Mouse (Mus musculus) midbrain, embryonic 14.5 days (tissue): ENCODE measurements around the gene Il24. TPM values are rescaled to one million over a fixed set of nuclear protein-coding genes. Genes with fewer than 3 reads are reported as not detected.
A peak's percentile ranks its signal among the peaks of the same experiment; 100 is the strongest.

Source experiments
- ATAC-seq: fragments of 200-750 bp; cut with Nextera tagmentation; 2 replicates; pipeline ENCODE4 v1.8.0; 2017; ENCODE audit warnings: moderate number of reproducible peaks, moderate library complexity; ENCODE audit not compliant: low FRiP score, low TSS enrichment
- DNase-seq: peaks from one replicate; pipeline ENCODE4 v3.0.0-alpha.2; 2015
- H3K27ac ChIP-seq: fragments of 300-500 bp; sonication (generic); replicated peaks from 2 replicates; pipeline ENCODE4 v1.5.1; 2014; ENCODE audit warnings: mild to moderate bottlenecking, low read depth, low read length, moderate library complexity
- H3K27me3 ChIP-seq: fragments of 300-500 bp; sonication (generic); 2 replicates; pipeline ENCODE4 v1.6.1; 2014; ENCODE audit warnings: low read length, control low read depth, mixed read lengths; ENCODE audit not compliant: control insufficient read depth, insufficient read depth
- H3K36me3 ChIP-seq: fragments of 300-500 bp; sonication (generic); 2 replicates; pipeline ENCODE4 v1.6.1; 2014; ENCODE audit warnings: low read length, control low read depth; ENCODE audit not compliant: control insufficient read depth, insufficient read depth
- H3K4me1 ChIP-seq: fragments of 300-500 bp; sonication (generic); 2 replicates; pipeline ENCODE4 v1.6.1; 2014; ENCODE audit warnings: mild to moderate bottlenecking, antibody characterized with exemption, low read length, control low read depth; ENCODE audit not compliant: control insufficient read depth, insufficient read depth
- H3K4me2 ChIP-seq: fragments of 300-500 bp; sonication (generic); 2 replicates; pipeline ENCODE4 v1.6.1; 2014; ENCODE audit warnings: mild to moderate bottlenecking, low read length, moderate library complexity
- H3K4me3 ChIP-seq: fragments of 300-500 bp; sonication (generic); replicated peaks from 2 replicates; pipeline ENCODE4 v1.5.1; 2014; ENCODE audit warnings: low read depth, low read length
- H3K9ac ChIP-seq: fragments of 300-500 bp; sonication (generic); replicated peaks from 2 replicates; pipeline ENCODE4 v1.6.1; 2014; ENCODE audit warnings: mild to moderate bottlenecking, low read length, moderate library complexity
- H3K9me3 ChIP-seq: fragments of 300-500 bp; sonication (generic); 2 replicates; pipeline ENCODE4 v1.6.1; 2016; ENCODE audit warnings: low read length, control low read depth, mixed read lengths; ENCODE audit not compliant: control insufficient read depth
- WGBS: fragments of 180-500 bp; shearing (Covaris S2); extraction: QIAGEN DNeasy Blood & Tissue Kit; methylation state at CpG from one replicate; pipeline ENCODE4 v1.1.7; 2014; 5-methylcytosine and 5-hydroxymethylcytosine counted together
- polyA plus RNA-seq: library from polyadenylated mRNA; unstranded; fragments of >200 nt; fragmentation: Nextera tagmentation; extraction: Ambion mirVana; gene quantifications from 2 replicates; pipeline ENCODE4 v1.2.1, GENCODE M21; 2014

The Il24 gene
- polyA plus RNA-seq, 1 experiment from 2014 or later = not detected

DNA sequence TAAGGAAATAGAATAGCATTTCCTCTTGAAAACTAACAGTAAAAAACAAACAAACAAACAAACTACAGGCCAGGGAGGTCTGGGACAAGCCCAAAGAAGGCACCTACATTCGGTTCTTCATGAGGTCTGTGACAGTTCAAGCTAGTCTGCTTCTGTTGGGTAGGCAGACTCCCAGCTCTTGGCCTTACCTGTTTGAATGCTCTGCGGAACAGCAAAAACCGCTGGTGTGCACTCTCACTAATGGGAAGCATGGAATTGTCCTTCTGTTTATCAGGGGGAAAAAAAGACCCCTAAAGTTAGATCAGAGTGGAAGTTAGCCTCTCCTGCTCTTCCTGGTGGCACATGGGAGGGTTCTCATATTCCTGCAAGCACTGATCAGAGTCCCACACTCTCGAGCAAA lies 4.1 kb downstream of the Il24 start:
- no peak overlapping the region for H3K4me3 ChIP-seq
- WGBS = 91% methylated on average over 4 of the region's 4 CpGs
- DNase-seq = no peak

DNA sequence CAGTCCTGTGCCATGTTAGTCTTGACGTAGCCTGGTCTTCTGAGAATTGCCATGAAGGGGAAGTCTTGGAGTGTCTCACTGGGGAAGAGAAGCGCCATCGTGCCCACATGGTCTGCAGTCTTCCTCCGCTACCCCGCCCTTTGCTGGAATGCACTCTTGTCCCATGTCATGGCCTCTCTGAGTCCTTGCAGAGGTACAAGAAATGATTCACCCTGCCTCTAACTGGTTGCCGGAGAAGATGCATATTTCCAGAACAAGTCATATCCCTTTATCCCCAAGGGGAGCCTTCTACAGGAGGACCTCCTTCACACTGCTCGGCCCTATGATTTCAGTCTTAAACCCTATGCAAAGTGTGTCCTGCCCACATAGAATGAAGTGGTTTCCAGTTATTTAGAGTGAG lies 7.3 kb downstream of the Il24 start:
- no peak overlapping the region for H3K27ac ChIP-seq
- no peaks in the 10 kb centered on the region for H3K36me3 ChIP-seq
- H3K9me3 ChIP-seq = no peaks in the 10 kb centered on the region
- H3K9ac ChIP-seq = no peak overlapping the region
- ATAC-seq = no peak
- no peak for DNase-seq
- H3K4me1 ChIP-seq = no peaks in the 10 kb centered on the region
- no peak overlapping the region for H3K4me2 ChIP-seq
- 94% methylated on average over 7 of the region's 7 CpGs for WGBS
- no peak overlapping the region for H3K4me3 ChIP-seq
- H3K27me3 ChIP-seq = peaks cover 10% of the 10 kb centered on the region; the same call in 1 of the 2 replicates

More for the DNA sequence above, 4.1 kb downstream of the Il24 start:
- no peak overlapping the region for H3K4me2 ChIP-seq
- no peaks in the 10 kb centered on the region for H3K36me3 ChIP-seq
- H3K9me3 ChIP-seq = no peaks in the 10 kb centered on the region
- H3K4me1 ChIP-seq = no peaks in the 10 kb centered on the region
- 0 out of 2 replicates have a peak, but pooled peaks cover 5% of the 10 kb centered on the region for H3K27me3 ChIP-seq
- no peak overlapping the region for H3K9ac ChIP-seq
- H3K27ac ChIP-seq = no peak overlapping the region
- no peak for ATAC-seq

DNA sequence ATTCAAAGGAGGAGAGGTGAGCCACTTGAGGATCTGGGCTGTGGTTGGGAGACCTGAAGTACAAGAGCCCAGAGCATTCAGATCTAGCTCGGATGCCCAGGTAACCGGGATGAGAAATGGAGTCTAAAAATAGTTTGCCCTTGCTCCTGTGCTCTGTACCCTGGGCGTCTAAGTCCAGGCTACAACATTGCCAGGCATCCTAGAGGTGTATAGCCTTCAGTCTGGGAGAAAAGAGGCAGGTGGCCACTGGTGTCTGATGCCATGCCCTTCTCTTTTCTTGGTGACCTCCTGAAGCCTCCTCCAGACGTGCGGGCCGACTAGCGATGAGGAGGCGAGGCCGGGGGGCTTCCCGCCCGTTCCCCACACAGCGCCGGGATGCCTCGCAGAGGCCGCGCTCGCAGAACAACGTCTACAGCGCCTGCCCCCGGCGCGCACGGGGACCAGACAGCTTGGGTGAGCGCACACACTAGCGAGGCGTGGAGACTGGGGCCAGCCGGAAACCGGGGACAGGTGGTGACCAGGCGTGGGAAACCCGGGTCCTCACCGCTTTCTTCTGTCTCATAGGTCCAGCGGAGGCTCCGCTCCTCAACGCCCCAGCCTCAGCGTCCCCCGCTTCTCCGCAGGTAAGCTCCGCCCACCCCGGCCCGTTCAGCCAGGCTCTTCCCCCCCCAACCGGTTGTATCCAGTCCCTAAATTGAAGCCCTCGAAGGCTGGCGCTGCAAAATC lies 9.2 kb downstream of the Il24 start:
- DNase-seq = peak; percentile 70
- Histone ChIP-seq H3K27me3 (peaks cover 10% of the 10 kb centered on the region; the same call in 1 of the 2 replicates), H3K4me3 (peak overlapping the region; percentile 46), H3K4me1 (no peaks in the 10 kb centered on the region), H3K27ac (no peak overlapping the region), H3K9ac (peak overlapping the region; percentile 58), H3K4me2 (peak overlapping the region; percentile 83), H3K9me3 (no peaks in the 10 kb centered on the region), H3K36me3 (no peaks in the 10 kb centered on the region)
- WGBS = 2% methylated on average over 43 of the region's 43 CpGs
- ATAC-seq = peak; percentile 56; the same call in 1 of the 2 replicates

DNA sequence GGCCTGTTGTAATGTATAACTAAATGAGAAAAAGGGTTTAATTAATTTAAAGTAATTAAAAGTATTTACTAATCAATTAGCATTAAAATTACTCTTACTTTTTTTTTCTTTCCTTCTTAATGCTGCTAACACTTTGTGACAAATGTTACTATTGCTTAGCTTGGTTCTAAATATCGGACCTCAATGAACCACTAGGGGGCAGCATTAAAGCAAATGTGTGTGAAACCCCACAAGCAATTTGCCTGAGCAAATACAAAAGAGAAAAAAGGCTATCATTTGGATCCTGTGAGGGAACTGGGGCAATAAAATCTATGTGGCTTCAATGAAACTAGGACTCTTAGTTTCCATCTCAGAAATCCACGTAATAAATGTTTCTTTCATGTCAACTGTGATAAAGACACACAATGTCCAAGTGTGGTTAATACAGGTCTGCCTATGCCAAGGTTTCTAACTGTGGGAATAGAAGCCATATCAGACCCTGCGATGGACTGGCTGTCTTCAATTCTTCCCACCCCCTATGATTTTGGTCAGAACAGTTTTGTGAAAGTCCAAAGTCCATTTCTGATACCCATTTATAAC lies 10.2 kb downstream of the Il24 start:
- Histone ChIP-seq H3K36me3 (no peaks in the 10 kb centered on the region), H3K9me3 (no peaks in the 10 kb centered on the region), H3K27ac (no peak overlapping the region), H3K4me3 (no peak overlapping the region), H3K9ac (no peak overlapping the region), H3K4me2 (no peak overlapping the region), H3K4me1 (no peaks in the 10 kb centered on the region), H3K27me3 (peaks cover 10% of the 10 kb centered on the region; the same call in 1 of the 2 replicates)
- DNase-seq (peak; percentile 94), ATAC-seq (no peak)
- WGBS = 25% methylated on average over 3 of the region's 3 CpGs

DNA sequence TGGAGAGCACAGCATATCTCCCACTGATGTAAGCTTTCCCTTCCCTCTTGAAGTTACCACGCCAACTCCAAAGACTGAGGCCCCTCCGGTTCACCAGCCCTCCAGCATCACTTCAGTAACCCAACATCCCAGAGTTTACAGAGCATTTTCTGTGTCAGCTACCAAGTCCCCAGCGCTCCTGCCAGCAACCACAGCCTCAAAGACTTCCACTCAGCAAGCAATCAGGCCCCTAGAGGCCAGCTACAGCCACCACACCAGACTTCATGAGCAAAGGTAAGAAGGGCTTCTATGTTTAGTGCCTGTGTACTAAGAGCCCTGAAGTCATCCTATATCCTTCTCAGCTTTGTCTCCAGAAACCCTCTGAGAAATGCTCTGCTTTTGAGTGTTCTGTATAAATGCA lies 11.3 kb downstream of the Il24 start:
- 68% methylated on average over 3 of the region's 3 CpGs for WGBS
- no peak for DNase-seq

DNA sequence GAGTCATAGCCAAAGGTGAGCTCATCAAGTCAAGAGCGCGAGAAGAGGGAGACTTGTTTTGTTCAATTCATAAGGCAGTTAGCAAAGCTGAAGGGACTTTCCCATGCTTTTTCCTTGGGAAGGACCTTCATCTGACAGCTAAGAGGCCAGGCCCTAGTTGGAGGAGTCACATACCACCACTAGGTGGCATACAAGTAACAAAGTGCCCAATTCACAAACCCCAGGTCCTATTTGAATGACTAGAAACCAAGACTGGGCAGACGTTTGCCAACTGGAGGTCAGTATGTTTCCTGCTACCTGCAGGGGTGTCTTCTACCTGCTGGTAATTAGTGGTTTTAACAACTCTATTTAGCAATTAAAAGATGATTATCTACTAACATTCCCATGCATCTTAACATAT lies 12.1 kb downstream of the Il24 start:
- Histone ChIP-seq H3K27ac (no peak overlapping the region), H3K9ac (no peak overlapping the region), H3K4me3 (no peak overlapping the region), H3K9me3 (no peaks in the 10 kb centered on the region), H3K4me2 (no peak overlapping the region), H3K36me3 (no peaks in the 10 kb centered on the region), H3K27me3 (peaks cover 10% of the 10 kb centered on the region; the same call in 1 of the 2 replicates), H3K4me1 (no peaks in the 10 kb centered on the region)
- DNase-seq (peak; percentile 85), ATAC-seq (no peak)
- WGBS = 38% methylated on average over 3 of the region's 3 CpGs

More for the DNA sequence above, 11.3 kb downstream of the Il24 start:
- H3K4me3 ChIP-seq = no peak overlapping the region
- peaks cover 10% of the 10 kb centered on the region; the same call in 1 of the 2 replicates for H3K27me3 ChIP-seq
- H3K9me3 ChIP-seq = no peaks in the 10 kb centered on the region
- H3K4me2 ChIP-seq = no peak overlapping the region
- no peak for ATAC-seq
- no peak overlapping the region for H3K9ac ChIP-seq
- H3K4me1 ChIP-seq = no peaks in the 10 kb centered on the region
- no peak overlapping the region for H3K27ac ChIP-seq
- no peaks in the 10 kb centered on the region for H3K36me3 ChIP-seq

DNA sequence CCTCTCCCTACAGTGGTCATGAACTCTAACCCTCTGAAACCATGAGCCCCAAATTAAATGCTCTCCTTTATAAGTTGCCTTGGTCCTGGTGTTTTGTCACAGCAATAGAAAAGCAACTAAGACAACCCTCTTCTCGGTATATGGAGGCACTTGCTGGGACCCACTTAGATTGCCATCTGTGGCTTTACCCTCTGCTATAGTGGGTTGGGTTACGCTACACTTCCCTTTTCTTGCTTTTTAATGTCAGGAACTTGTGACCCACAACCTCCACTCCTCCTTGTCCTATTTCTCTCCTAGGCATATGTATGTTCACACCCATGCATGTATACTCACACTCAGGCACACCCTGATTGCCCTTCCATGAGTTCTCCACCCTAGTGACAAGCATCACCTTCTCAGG lies 14.3 kb downstream of the Il24 start:
- Histone ChIP-seq H3K4me2 (no peak overlapping the region), H3K9me3 (no peaks in the 10 kb centered on the region), H3K9ac (no peak overlapping the region), H3K4me3 (no peak overlapping the region), H3K4me1 (no peaks in the 10 kb centered on the region), H3K27ac (no peak overlapping the region), H3K27me3 (peaks cover 5% of the 10 kb centered on the region; the same call in 1 of the 2 replicates), H3K36me3 (no peaks in the 10 kb centered on the region)
- DNase-seq = no peak
- WGBS = 91% methylated on average over 2 of the region's 2 CpGs
- no peak for ATAC-seq

DNA sequence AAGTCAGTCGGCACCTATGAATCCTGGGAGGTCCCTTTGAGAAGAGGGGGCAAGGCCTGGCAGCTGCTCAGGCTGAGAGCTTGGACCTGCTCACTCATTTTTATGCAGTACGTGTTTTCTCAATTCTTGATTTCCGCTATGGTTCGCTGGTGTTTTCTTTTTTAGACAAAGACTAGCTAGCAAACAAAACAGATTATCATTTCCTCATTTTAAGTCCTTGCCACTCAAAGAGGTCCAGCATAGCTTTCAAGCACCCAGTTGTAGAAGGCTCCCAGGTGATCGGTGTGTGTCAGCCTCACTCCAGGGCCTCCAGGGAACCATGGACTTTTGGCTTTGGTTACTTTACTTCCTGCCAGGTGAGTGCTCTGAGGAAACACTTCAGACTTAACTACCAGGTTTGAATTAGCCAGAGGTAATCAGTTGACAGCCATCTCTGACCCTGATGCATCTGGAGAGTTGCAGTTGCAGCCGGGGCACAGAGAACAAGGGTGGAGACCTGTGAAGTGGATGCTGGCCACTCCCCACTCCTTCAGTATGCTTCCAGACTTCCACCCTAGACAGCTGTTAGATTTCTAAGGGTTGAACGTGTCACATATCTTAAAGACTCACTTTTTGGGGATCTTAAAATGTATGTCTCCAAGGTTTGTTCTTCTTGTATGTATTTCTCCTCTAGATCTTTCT lies 21.6 kb downstream of the Il24 start, which contains the start of gene Fcmr:
Gene Fcmr, plus strand, starts transcription at position 129 of the 681 bp plus-strand sequence.
- Histone ChIP-seq H3K4me1 (no peaks in the 10 kb centered on the region), H3K9me3 (no peaks in the 10 kb centered on the region), H3K4me2 (no peak within 1 kb of the TSS), H3K4me3 (no peak within 1 kb of the TSS), H3K9ac (no peak within 1 kb of the TSS), H3K27ac (no peak within 1 kb of the TSS), H3K36me3 (no peaks in the 10 kb centered on the region), H3K27me3 (no peaks in the 10 kb centered on the region)
- DNase-seq (no peak), ATAC-seq (no peak)
- WGBS = 75% methylated on average over 7 of the region's 7 CpGs
